Mouse (Mus musculus): ENCODE data around the gene Aldh1a3.

The Aldh1a3 gene

GRCm38 (mm10) chr7:66427437-66428161, at the start of gene Aldh1a3:
TSS of gene Aldh1a3 (minus strand) at chr7:66427517.
- DNase-seq (ENCODE audit: low read depth, low spot score): no peak

- DNase-seq (ENCODE audit: low read depth, low spot score): no peak
Observed at GRCm38 (mm10) chr7:66476289-66476688, 49.0 kb upstream of the Aldh1a3 start.

DNA sequence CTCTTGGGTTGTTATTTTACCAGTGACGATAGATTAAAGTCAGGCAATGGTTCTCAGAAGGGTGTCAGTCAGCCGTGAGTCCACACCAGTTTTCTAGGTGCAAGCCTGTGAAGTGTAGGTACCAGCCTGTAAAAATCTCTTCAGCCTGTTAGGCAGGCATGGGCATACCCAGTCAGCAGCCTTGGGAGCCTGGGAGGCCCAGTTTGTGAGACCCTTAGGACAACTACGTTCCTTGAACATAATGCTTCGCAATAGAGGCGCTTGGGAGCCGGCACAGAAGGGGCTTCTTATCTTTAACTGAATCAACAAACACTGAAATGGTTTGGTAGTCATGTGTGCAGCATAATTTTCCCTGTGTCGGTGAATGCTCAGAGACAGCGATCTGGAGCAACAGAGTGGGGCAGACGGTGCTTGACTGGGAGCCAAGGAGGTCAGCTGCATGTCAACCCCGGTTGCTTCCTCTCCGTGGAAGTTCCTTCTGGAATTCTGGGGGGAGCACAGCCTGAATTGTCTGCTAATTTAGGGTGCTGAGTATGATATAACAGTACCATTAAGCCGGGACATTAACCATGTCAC, 44.4 kb upstream of the Aldh1a3 start:
- no peak for DNase-seq (ENCODE audit: low read depth, low spot score)

DNA sequence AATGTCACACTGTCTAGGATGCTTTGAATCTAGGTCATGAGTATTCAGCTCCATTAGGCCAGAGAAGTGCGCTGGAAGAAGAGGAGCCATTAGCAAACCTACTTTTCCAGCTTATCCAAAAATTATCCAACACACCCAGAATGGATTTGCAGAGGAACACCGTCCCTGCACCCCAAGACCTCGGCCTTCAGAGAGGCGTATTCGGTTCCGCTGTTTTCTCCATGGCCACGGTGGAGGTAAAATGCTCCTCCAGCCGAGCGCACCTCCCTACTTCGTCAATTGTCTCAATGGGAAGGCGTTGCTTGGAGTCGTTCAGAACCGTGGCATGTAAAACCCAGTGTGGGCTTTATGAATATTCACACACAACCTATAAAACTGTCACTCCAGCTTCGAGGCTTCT, 39.3 kb upstream of the Aldh1a3 start:
- no peak for DNase-seq (ENCODE audit: low read depth, low spot score)

GRCm38 (mm10) chr7:66465241-66465640, 37.9 kb upstream of the Aldh1a3 start:
- DNase-seq (ENCODE audit: low read depth, low spot score): no peak

DNA sequence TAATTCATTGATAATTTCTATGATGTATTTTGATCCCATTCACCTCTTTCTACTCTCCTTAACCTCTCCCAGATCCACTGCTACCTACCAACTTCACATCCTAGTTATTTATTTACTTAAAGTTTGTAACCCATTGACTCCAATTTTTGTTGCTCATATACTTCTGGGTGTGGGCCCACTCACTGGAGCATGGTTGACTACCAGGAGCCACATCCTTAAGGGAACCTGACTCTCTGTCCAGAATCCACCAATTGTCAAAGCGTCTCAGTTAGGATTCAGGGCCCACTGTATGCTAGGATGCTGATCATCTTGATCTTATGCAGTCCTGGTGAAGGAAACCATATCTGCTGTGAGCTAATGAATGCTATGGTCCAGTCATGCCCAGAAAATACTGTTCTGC, 35.8 kb upstream of the Aldh1a3 start:
- DNase-seq (ENCODE audit: low read depth, low spot score): no peak

DNA sequence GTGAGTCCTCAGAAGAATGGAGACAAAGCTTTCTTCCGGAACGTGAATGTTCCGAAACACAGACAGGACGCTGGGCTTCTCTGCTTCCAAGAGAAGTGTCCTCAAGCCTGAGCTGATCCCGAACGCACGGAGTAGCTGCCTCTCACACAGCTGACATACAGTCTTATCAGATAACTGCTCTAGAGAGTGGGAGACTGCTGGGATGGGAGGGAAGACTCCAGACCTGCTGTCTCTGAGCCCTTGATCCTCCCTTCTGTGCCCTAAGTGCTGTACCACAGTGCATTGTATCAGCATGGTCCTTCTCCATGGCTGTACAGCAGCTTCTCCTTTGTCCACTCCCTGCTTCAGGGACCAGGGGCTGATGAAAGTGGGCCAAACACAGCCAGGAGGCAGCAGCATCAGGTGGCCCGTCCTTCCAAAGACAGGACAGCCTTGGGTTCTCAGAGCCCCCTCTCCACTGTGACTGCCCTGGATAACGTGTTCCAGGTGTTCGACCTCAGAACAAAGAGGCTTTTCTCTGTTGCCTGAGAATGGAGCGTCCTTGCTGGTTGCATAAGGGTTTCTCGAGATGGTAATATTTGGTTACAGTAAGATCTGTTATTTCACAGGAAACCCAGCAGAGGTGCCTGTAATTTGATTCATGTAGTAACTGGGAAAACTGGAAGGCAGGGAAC, 24.4 kb upstream of the Aldh1a3 start:
- no peak for DNase-seq (ENCODE audit: low read depth, low spot score)

DNA sequence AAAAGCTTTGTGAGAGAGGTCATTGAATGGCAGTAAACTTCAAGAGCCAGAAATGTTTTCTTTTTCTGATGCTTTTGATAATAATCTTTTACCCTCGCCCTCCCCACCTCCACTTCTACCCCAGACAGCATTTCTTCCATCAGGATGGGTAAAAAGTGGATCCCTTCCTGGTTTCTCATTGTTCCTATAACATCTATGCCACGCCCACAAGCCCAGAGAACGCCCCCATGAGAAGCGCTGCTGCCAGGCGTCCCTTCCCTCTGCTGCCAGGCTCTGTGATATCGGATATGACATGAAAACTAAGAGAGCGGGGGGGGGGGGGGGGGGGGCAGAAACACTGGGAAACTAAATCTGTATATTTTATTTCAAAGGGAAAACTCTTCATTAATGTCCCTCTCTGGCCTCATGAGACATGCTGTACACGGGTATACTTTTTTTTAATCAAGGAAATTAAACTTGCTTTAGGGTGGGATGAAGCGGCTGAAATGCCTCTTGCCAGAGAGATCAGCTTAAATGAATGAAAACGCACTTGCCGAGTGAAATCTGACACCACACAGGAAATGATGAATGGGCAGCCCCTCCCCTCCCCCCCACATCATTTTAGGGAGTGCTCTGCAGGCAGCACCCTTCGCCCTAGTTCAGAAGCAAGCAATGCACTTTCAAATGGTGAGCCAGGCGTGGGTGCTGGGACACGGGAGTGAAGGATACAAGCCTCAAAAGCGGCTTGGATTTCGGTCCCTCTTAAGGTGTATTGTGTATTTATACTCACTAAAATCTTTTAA, 22.8 kb upstream of the Aldh1a3 start:
- DNase-seq (ENCODE audit: low read depth, low spot score): peak; percentile 27

GRCm38 (mm10) chr7:66448786-66449540, 21.6 kb upstream of the Aldh1a3 start:
- no peak for DNase-seq (ENCODE audit: low read depth, low spot score)

DNA sequence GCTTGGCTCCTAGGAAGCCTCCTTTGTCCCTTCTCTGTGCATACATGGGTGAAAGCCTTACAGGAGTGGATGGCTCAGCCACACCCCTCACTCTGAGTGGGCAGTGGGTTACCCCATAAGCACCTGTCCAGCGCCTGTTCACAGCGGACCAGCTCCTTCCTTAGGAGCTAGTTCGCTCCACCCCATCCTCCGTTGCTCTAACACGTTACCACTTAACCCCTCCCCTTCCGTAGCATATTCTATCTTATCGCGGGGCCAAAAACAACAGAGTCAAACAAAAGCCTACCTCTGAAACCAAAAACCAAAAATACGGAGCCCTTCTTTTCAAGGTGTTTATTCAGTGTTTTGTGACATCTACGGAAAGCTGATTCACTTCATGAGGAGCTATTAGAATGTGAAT, 21.0 kb upstream of the Aldh1a3 start:
- no peak for DNase-seq (ENCODE audit: low read depth, low spot score)

GRCm38 (mm10) chr7:66446860-66447259, 19.5 kb upstream of the Aldh1a3 start:
- DNase-seq (ENCODE audit: low read depth, low spot score): no peak

DNA sequence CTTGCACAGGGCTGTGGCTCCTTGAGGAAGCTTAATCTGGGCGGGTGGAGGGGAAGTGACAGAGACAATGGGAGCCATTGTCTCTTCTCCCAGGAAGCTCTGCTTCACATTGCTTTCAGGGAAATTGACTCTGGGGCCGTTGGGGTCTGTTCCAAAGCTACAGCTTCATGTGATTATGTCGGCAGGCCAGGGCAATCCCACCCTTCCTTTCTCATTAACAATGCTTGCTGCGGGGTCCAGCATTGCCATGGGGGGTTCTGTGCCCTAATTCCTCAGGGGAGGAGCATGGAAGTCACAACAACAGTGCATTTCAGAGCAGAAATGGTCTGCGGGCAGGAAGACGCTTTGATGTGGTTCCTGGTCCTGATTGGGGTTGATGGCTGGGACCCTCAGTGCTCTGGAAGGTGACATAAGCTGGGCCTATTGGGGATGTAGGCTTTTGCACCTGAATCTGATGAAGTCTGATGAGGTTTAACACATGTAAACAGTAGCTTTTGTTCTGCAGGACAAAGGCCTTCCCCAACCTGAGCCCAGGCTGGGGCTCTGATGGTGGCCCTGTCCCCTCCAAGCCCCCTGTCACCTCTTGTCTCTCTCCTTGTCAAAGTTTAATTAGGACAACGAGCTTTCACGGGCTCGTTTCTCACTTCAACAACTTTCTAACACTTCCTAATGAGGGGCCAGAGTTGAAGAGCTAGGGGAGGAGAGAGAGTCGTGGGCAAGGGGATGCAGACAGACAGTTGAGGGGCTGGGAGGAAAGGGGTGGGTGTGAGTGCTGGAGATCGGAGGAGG, 18.0 kb upstream of the Aldh1a3 start:
- DNase-seq (ENCODE audit: low read depth, low spot score): no peak

DNA sequence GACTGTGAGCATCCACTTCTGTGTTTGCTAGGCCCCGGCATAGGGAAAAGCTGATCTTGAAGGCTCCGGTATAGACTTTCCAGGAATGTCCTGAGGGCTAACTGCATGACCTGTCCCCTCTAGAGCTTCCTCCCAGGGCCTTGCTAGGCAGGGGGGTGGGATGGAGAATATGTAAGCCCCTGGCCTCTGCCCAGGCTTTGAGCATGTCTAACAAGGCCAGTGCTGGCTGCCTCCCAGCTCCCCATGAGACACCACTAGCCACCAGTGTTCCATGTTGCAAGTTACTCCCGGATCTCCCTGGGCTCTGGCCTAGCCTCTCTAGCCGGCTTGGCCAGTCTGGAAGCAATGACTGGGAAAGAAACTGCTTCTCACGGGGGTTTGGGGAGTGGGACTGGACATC, 17.4 kb upstream of the Aldh1a3 start:
- no peak for DNase-seq (ENCODE audit: low read depth, low spot score)

DNA sequence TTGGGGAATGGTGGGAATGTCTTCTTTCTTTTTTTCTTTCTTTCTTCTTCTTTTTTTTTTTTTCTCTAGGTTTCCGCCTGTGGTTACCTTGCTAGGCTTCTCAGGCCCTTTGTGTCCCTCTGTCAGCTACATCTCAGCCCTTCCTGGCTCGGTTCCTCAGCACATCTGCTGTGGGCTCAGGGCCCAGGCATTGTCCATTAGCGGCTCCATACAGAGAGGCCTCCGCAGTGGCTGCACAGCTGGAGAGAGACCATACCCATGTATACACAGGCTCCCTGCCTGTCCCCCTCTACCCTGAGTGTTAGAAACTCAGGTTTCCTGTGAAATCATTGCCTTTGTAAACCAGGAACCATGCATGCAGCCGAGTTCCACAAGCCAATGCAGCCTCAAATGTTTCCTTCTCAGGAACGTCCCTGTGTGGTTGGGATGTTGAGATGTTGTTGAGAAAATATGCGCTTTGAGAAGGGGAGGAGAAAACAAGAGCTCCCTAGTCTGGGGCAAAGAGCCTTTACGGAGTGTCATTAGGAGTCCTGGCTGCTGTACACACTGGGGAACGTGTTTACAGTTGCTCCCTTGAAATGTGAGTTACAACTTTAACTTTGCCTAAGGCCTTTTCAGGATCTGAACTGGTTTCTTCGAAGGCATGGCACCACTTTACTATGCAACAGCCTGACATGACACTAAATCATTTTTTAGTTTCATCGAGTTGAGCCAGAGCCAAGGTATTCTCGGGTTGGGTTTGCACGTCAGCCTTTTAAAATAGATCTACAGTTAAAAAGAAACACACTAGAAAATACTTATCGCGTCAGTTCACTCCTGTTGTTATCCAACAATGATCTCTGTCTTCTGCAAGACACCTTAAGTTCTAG, 15.4 kb upstream of the Aldh1a3 start:
- DNase-seq (ENCODE audit: low read depth, low spot score): no peak

DNA sequence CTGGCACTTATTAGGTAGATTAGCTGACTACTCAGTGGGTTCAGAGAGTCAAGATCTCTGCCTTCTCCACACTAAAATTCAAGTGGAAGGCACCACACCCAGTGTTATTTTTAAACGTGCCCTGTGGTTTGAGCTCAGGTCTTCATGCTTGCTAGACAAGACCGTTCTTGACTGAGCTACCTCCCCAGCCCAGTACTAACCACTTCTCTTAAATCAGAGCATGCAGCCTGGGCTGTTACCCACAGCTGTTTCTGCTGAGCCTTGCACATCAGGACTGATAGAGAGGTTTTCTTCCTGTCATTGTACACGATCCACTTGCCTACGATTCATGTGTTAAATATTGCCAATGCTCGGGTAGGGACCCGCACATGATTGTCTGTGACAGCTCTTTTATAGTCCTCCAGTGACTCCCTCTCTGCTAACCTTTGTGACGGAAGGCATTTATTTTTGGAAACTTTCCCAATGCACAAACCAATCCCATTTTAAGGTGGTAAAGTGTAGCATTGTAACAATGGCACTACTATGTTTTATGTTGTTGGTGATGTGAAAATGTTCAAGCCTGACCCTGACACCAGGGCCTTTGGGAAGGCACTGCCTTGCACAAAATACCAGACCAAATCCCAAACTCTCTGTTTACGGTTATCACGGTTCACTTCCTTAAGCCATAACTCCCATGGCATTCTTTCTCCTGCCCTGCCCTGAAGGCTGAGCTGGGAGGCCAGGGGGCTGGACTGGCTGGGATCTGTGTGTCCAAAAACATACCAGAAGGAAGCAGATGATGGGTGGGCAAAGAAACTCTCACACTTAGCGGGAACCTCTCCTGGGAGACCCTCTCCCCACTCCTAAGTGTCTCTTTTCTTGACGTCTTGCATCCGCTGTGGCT, 11.7 kb upstream of the Aldh1a3 start:
- DNase-seq (ENCODE audit: low read depth, low spot score): no peak

- peak; percentile 15 for DNase-seq (ENCODE audit: low read depth, low spot score)
Observed at GRCm38 (mm10) chr7:66434453-66434935, 7.2 kb upstream of the Aldh1a3 start.

DNA sequence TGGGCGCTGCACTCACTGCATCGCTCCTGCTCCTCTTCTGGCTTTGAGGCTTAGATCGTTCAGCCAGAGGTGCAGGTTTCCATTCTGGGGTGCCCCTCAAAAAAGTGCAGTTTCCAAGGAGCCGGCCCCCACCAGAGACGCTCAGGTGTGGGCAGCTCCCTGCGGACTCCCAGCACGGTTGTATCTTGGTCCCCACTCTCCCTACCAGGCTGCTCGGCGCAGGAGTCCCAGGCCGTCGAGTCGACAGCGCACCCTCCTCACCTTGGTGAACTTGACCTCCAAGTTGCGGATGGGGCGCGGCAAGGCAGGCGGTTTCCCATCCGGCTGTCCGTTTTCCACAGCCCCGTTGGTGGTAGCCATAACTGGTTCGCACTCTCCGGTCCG, 272 bp downstream of the Aldh1a3 start:
- no peak for DNase-seq (ENCODE audit: low read depth, low spot score)

- DNase-seq (ENCODE audit: low read depth, low spot score): no peak
Observed at GRCm38 (mm10) chr7:66421903-66422302, 5.4 kb downstream of the Aldh1a3 start.

DNA sequence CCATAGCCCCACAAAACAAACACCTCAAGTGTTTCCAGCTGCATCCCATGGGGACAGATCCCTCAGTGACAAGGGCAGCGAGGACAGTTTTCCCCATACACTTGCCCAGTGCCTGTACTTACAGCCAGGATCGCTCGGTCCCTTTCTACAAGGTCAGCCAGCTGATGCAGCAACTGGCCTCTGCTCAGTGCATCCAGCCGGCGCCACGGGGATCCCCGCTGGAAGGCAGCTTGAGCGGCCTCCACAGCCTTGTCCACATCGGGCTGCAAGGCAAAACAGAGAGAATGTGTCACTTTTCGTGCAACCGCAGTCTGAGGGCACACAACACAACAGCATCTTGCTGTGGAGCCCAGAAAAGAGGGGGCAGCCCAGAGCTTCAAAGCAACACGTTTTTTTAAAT, 8.3 kb downstream of the Aldh1a3 start:
- DNase-seq (ENCODE audit: low read depth, low spot score): no peak

Measured in CD4-positive helper T cell, adult 2 months (primary cell).